Mouse (Mus musculus) CD8-positive naive resting alpha-beta T cell, adult 2 months (primary cell): ENCODE data around the gene Igf2bp3.

Source experiments
- DNase-seq, 2 experiments: peaks; one replicate each; pipeline ENCODE4 v3.0.0; 2022; ENCODE audit warnings: low read depth in 2 of 2, low spot score in 2 of 2

The Igf2bp3 gene

GRCm38 (mm10) chr6:49219001-49219560 is 4.3 kb upstream of the Igf2bp3 start:
- DNase-seq: no peak

DNA sequence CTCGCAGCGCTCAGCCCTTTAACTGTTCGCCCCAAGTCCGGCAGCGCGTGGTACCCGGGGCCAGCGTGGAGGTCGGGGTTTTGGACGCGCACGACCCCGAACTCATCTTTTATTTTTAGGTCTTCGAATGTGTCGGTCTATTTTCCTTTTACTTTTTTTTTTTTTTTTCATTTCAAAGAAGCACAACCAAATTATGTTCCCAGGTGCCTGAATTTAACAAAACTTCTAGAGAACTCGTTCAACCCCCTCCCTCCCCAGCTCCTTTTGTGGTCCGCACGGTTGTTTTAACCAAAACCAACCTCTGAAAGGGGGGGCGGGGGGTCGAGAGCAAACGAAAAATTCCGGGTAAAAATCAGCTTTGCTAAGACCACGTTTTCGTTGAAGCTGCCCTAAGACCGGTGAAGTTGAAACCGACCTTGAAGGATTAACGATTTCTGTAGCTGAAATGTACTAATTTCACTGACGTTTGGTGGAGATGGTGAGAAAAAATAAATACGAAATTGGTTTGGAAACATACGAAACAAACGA is 3.6 kb upstream of the Igf2bp3 start:
- no peak for DNase-seq

- peak in 1 of 2 experiments; percentile 24 for DNase-seq
These were observed 3.0 kb upstream of the Igf2bp3 start for GRCm38 (mm10) chr6:49217581-49218274.

DNA sequence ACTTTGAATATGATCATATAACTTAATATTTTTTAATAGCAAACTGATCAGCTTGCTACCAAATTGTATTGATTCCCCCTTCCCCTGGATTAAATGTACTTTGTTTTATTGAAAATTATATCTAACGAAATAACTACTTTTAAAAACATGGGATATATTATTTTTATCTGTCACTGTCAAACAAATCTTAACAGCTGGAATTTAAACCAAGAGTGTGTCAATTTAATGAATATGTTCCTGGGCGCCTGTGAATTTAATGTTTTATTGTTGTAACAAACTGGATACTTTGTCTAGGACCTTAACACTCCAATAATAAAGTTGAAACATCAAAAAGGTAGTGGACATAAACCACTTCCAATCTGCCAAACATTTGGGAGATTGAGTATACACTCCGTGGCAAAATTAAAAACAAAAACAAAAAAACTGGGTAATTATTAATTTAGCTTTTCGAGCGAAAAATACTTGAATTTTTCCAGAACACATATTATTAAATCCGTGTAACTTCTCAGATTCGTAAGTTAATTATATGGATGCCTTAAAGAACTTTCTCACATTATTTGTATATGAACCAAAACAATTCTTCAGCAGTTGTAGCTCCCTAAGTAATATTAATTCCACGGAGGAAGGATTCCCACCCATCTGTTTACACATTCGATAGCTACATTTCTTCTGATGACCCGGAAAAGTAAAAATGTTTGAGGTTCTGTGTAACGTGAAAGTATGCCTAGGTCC is 2.2 kb upstream of the Igf2bp3 start:
- DNase-seq: no peak

- no peak for DNase-seq
These were observed 1.2 kb upstream of the Igf2bp3 start for GRCm38 (mm10) chr6:49215748-49216585.

GRCm38 (mm10) chr6:49214086-49214927 is 450 bp downstream of the Igf2bp3 start:
- no peak for DNase-seq

DNA sequence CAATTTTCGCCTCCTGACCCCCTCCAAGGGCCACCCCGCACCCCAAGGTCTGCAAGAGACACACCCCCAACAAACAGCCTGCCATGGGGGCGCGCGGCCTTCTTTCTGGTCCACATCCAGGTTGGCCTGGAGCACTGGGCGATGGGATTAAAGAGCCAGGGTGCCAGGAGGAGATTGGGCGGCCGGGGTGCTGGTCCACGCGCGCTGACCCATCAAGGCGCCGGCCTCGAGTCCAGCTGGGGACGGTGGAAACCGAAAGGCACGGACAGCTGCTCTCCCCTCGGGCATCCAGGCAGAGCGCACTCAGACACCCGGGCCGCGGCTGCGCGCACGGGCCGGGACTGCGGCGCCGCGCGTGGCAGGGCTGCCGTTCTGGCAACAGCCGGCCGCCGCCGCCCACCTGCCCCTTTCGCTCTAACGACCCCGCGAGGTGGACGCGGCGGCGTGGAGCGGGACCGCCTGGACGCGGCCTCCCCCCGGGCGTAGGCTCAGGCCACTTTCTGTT is 1.1 kb downstream of the Igf2bp3 start:
- no peak for DNase-seq

GRCm38 (mm10) chr6:49212931-49213580 is 1.7 kb downstream of the Igf2bp3 start:
- DNase-seq: no peak

DNA sequence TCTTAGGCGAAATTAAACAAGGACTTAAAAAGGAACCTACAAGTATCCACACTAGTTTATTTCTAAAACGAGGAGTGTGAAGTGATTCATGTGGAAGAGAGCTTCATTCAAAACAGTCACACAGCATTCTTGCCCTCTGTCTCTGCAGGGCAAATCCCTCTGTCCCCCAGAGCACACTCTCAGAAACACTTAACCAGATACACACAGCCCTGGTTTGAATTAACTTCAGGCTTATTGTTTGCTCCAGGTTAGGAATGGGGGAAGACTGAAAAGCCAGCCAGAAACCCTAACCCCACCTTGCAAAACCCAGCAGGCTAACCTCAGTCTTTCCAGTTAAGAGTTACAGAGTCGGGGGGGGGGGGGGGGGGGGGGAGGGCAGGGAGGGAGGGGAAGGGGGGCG is 2.6 kb downstream of the Igf2bp3 start:
- DNase-seq: no peak

DNA sequence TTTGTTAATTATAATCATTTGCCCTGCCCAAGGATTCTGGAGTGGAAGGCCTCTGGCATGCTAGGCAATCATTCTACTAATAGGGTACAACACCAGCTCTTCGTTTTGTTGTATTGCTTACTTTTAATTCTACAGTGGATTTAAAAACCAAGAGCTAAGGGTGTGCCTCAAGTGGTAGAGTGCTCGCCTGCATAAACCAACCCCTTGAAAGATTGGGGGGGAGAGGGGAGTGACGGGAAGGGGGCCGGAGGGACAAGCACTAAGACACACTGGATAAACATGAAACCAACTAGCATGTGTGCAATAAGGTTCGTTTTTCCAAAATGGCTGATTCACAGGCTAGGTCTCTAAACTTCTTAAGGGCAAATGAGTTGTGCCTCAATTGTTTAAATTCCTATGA is 3.2 kb downstream of the Igf2bp3 start:
- DNase-seq: no peak

GRCm38 (mm10) chr6:49209881-49210854 is 4.6 kb downstream of the Igf2bp3 start:
- DNase-seq: no peak

GRCm38 (mm10) chr6:49208935-49209334 is 5.8 kb downstream of the Igf2bp3 start:
- no peak for DNase-seq

- peak in 1 of 2 experiments; percentile 37 for DNase-seq
These were observed 6.3 kb downstream of the Igf2bp3 start for GRCm38 (mm10) chr6:49208297-49208930.

- no peak for DNase-seq
These were observed 8.3 kb downstream of the Igf2bp3 start for GRCm38 (mm10) chr6:49206416-49206815.

DNA sequence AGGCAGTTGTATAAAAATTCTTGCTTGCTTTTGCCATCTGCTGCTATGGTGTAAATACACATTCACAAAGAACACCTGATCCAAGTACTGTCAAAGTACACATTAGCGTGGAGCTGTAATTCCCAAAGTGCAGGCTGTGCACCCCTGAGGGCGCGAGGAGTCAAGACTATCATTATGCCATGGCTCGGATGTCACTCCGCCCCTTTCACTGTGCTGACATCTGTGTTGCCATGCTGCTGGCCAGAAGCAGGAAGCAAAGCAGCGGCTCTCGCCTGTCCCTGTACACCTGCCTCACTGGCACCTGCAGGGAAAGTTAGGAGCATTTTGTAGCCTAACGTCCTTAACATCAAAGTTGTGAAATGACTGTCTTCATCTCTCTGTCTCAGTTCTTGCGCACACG is 19.6 kb downstream of the Igf2bp3 start:
- DNase-seq: no peak

- DNase-seq: no peak
These were observed 20.2 kb downstream of the Igf2bp3 start for GRCm38 (mm10) chr6:49194536-49194935.

- DNase-seq: peak; percentile 16 to 37
These were observed 25.4 kb downstream of the Igf2bp3 start for GRCm38 (mm10) chr6:49189363-49189762.

DNA sequence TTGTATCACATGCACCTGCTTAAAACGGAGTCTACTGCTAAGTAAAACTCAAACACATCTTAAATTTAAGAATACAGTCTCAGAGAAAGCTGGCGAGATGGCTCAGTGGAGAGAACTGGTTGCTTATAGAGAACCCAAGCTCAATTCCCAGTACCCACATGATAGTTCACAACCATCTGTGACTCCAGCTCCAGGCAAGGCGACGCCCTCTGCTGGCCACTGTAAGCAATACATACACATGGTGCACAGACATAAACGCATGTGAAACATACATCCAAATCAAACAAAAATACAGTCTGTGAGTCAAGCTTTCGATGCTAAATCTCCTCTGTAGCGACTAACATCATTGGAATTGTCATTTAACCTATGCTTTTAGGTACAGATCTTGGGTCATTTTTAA is 27.5 kb downstream of the Igf2bp3 start:
- DNase-seq: no peak
